ENCODE assay signal across 8 mouse cellular contexts in the genomic region with DNA sequence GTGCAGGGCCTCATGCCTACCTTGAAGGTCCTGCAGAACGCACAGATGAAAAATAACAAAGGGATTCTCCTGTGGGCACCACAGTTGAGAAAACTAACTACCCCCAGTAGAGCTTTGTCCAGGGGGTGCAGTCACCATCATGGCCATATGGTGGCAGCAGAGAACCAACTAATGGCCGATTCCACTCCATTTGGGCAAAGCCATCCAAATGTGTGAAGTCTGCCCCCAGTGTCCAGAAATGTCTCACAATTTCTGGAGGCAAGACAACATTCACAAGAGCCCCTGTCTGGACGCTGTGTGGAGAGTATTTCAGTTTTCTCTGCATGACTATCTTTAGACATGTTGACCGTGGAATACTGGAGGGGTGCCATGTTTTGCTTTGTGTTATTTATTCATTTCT. TPM values are rescaled to one million over a fixed set of nuclear protein-coding genes. Genes with fewer than 3 reads are reported as not detected.
A peak's percentile ranks its signal among the peaks of the same experiment; 100 is the strongest.
DNase-seq lines count a peak whose midpoint lies in the region; ATAC-seq and TF ChIP-seq lines count a peak whose summit lies in the region.

No protein-coding gene starts in this region.

- DNase-seq in 416B (ENCODE audit: low read depth), result peak; percentile 87
- DNase-seq in adrenal gland, adult 8-10 months, result peak; percentile 78
- peak; percentile 89 for DNase-seq in embryo, embryonic 9.5 days (ENCODE audit: extremely low spot score)
- peak; percentile 99 for DNase-seq in heart, adult 11 months
- peak; percentile 78 to 91 for DNase-seq in kidney, adult 8-10 months
- DNase-seq in limb, embryonic 14.5 days (ENCODE audit: low spot score), result peak; percentile 88
- peak; percentile 73 to 83 for DNase-seq in spleen, postnatal 14 days (ENCODE audit: low spot score in 2 of 2)

- WGBS in limb, embryonic 14.5 days, result 10% methylated on average over 4 of the region's 4 CpGs

- H3K9me3 ChIP-seq in limb, embryonic 14.5 days (ENCODE audit: control insufficient read depth, low read length), result no peaks in the 10 kb centered on the region

- no peak overlapping the region for H3K4me3 ChIP-seq in limb, embryonic 14.5 days (replicated peaks; ENCODE audit: low read length)

- TF ChIP-seq POLR2A in limb, embryonic 14.5 days (IDR thresholded peaks at IDR 0.05; ENCODE audit: borderline replicate concordance, extremely low read depth, insufficient read depth, insufficient read length), result no peak

- H3K27ac ChIP-seq in limb, embryonic 14.5 days (replicated peaks; ENCODE audit: low read depth, low read length), result no peak overlapping the region

- H3K27me3 ChIP-seq in limb, embryonic 14.5 days (ENCODE audit: control insufficient read depth, insufficient read depth, low read length), result peaks cover 12% of the 10 kb centered on the region; the same call in 1 of the 2 replicates

- no peak overlapping the region for H3K9ac ChIP-seq in limb, embryonic 14.5 days (ENCODE audit: low read depth, low read length, severe bottlenecking)

- H3K36me3 ChIP-seq in limb, embryonic 14.5 days (ENCODE audit: control insufficient read depth, insufficient read depth, low read length), result peaks cover 14% of the 10 kb centered on the region; the same call in 1 of the 2 replicates

- peak; percentile 60 for ATAC-seq in limb, embryonic 14.5 days (ENCODE audit: low FRiP score, low read depth)
- peak; percentile 91 for ATAC-seq in monocyte, adult 5-6 weeks (replicated peaks; ENCODE audit: insufficient number of reproducible peaks, low FRiP score, low TSS enrichment, poor library complexity, severe bottlenecking)

- H3K4me2 ChIP-seq in limb, embryonic 14.5 days (replicated peaks; ENCODE audit: low read depth, low read length, severe bottlenecking), result no peak overlapping the region

- peaks cover 36% of the 10 kb centered on the region for H3K4me1 ChIP-seq in limb, embryonic 14.5 days (ENCODE audit: control insufficient read depth, insufficient read depth, low read length)

RNA-seq across cellular contexts. Expression of a gene that starts 1.9 kb away (rescaled TPM):
- total RNA-seq in adrenal gland, adult 8-10 months (2022), result 10 to 100 TPM; 10.3 to 28.6 (median 17.9) TPM
- 14.1 and 21.9 TPM in 2 replicates for polyA plus RNA-seq in limb, embryonic 14.5 days (2012; rRNA removed)
- polyA plus RNA-seq in limb, embryonic 14.5 days (2014; fragmentation: Nextera tagmentation; extraction: Ambion mirVana), result 1.4 and 2.3 TPM in 2 replicates
- 0.29 to 3.2 TPM (median 1.6 TPM) in 3 replicates for total RNA-seq in monocyte, adult 5-6 weeks (2017)

RNA-seq across cellular contexts. Expression of a gene that starts 16.8 kb away (rescaled TPM):
- 10 to 100 TPM; 19.5 to 22.1 (median 20.1) TPM for total RNA-seq in adrenal gland, adult 8-10 months (2022)
- polyA plus RNA-seq in limb, embryonic 14.5 days (2012; rRNA removed), result 20.0 and 24.1 TPM in 2 replicates
- polyA plus RNA-seq in limb, embryonic 14.5 days (2014; fragmentation: Nextera tagmentation; extraction: Ambion mirVana), result 12.3 and 15.3 TPM in 2 replicates
- total RNA-seq in monocyte, adult 5-6 weeks (2017), result 13.0 to 22.8 TPM (median 16.4 TPM) in 3 replicates

RNA-seq across cellular contexts. Expression of a gene that starts 23.5 kb away (rescaled TPM):
- total RNA-seq in adrenal gland, adult 8-10 months (2022), result not detected
- 0.03 TPM in 1 of 2 replicates, not detected in the other for polyA plus RNA-seq in limb, embryonic 14.5 days (2012; rRNA removed)
- not detected in 2 replicates for polyA plus RNA-seq in limb, embryonic 14.5 days (2014; fragmentation: Nextera tagmentation; extraction: Ambion mirVana)
- total RNA-seq in monocyte, adult 5-6 weeks (2017), result 0.19 TPM in 1 of 3 replicates, not detected in the others

RNA-seq across cellular contexts. Expression of a gene that starts 30.7 kb away (rescaled TPM):
- 10 to 100 TPM in 2 of 4 experiments, 1 to 10 TPM in 2; 6.4 to 11.1 (median 9.7) TPM for total RNA-seq in adrenal gland, adult 8-10 months (2022)
- 14.2 and 16.7 TPM in 2 replicates for polyA plus RNA-seq in limb, embryonic 14.5 days (2012; rRNA removed)
- polyA plus RNA-seq in limb, embryonic 14.5 days (2014; fragmentation: Nextera tagmentation; extraction: Ambion mirVana), result 3.5 and 4.5 TPM in 2 replicates
- total RNA-seq in monocyte, adult 5-6 weeks (2017), result not detected in 3 replicates

RNA-seq across cellular contexts. Expression of a gene that starts 31.7 kb away (rescaled TPM):
- 10 to 100 TPM; 51.7 to 91.6 (median 58.9) TPM for total RNA-seq in adrenal gland, adult 8-10 months (2022)
- polyA plus RNA-seq in limb, embryonic 14.5 days (2012; rRNA removed), result 49.9 and 68.2 TPM in 2 replicates
- 56.1 and 63.0 TPM in 2 replicates for polyA plus RNA-seq in limb, embryonic 14.5 days (2014; fragmentation: Nextera tagmentation; extraction: Ambion mirVana)
- 166 to 202 TPM (median 177 TPM) in 3 replicates for total RNA-seq in monocyte, adult 5-6 weeks (2017)
